Mouse (Mus musculus) hindlimb bud, embryonic 11.5 days (tissue): ENCODE measurements around the gene Klf16.
"Not testable (repeated sequence)": the region's sequence is repeated elsewhere in the genome, so short reads cannot be mapped to it uniquely, and the experiment has no call there.

Experiments used
- DNase-seq: peaks from one replicate; pipeline ENCODE4 v3.0.0-alpha.2; 2012; ENCODE audit warnings: low read depth, low spot score; ENCODE audit errors: extremely low spot score

Klf16 gene

GRCm38 (mm10) chr10:80606306-80606705 lies 29.2 kb upstream of the Klf16 start:
- no peak for DNase-seq

- not testable (repeated sequence) for DNase-seq
Measured at GRCm38 (mm10) chr10:80605721-80606120, 28.6 kb upstream of the Klf16 start, which contains the start of gene Gm49322. Gm49322 (plus strand) TSS chr10:80606021.

- DNase-seq, result no peak
Measured at GRCm38 (mm10) chr10:80604988-80605387, 27.9 kb upstream of the Klf16 start.

- DNase-seq, result no peak
Measured at GRCm38 (mm10) chr10:80604001-80604509, 26.9 kb upstream of the Klf16 start.

- no peak for DNase-seq
Measured at GRCm38 (mm10) chr10:80603364-80603763, 26.2 kb upstream of the Klf16 start.

- peak; percentile 64 for DNase-seq
Measured at GRCm38 (mm10) chr10:80602698-80603325, 25.7 kb upstream of the Klf16 start, which contains the start of the genes Scamp4 and Adat3. Scamp4 (plus strand) TSS chr10:80602872. Adat3 (plus strand) TSS chr10:80602880.

GRCm38 (mm10) chr10:80596318-80596717 lies 19.2 kb upstream of the Klf16 start:
- no peak for DNase-seq

- DNase-seq, result peak; percentile 94
Measured at GRCm38 (mm10) chr10:80589879-80590854, 13.0 kb upstream of the Klf16 start, which contains the start of gene Abhd17a. Abhd17a (minus strand) TSS chr10:80590341.

- DNase-seq, result no peak
Measured at GRCm38 (mm10) chr10:80589127-80589878, 12.2 kb upstream of the Klf16 start.

- no peak for DNase-seq
Measured at GRCm38 (mm10) chr10:80587305-80587657, 10.2 kb upstream of the Klf16 start.

GRCm38 (mm10) chr10:80586407-80587304 lies 9.5 kb upstream of the Klf16 start:
- no peak for DNase-seq

GRCm38 (mm10) chr10:80585581-80585980 lies 8.5 kb upstream of the Klf16 start:
- no peak for DNase-seq

- no peak for DNase-seq
Measured at GRCm38 (mm10) chr10:80584642-80585552, 7.8 kb upstream of the Klf16 start.

- no peak for DNase-seq
Measured at GRCm38 (mm10) chr10:80584045-80584488, 6.9 kb upstream of the Klf16 start.

GRCm38 (mm10) chr10:80583047-80583446 lies 5.9 kb upstream of the Klf16 start:
- no peak for DNase-seq

GRCm38 (mm10) chr10:80578911-80579310 lies 1.8 kb upstream of the Klf16 start:
- no peak for DNase-seq

- DNase-seq, result no peak
Measured at GRCm38 (mm10) chr10:80578131-80578750, 1.1 kb upstream of the Klf16 start.
